Mouse (Mus musculus) gastrocnemius, adult 8-10 months (tissue): ENCODE measurements at regions not wholly inside any gene's neighbourhood (a gene's known extent, or its start where the extent isn't known, plus 50 kb on each side); places are given as distances from the start of the nearest gene placed in this dataset.

ENCODE experiments used
- DNase-seq, 2 experiments: peaks; one replicate each; pipeline ENCODE4 v3.0.0; 2022; ENCODE audit warnings: low spot score in 2 of 2

GRCm38 (mm10) chr15:8582676-8583075 is 62.9 kb upstream of the Gm2310 start:
- DNase-seq: no peak

GRCm38 (mm10) chr15:8581146-8581913 is 61.6 kb upstream of the Gm2310 start:
- no peak for DNase-seq

- no peak for DNase-seq
Measured at GRCm38 (mm10) chr15:8580077-8580476, 60.3 kb upstream of the Gm2310 start.

- peak; percentile 17 to 37 for DNase-seq
Measured at GRCm38 (mm10) chr15:8577480-8577881, 57.7 kb upstream of the Gm2310 start.

GRCm38 (mm10) chr15:8576975-8577374 is 57.2 kb upstream of the Gm2310 start:
- no peak for DNase-seq

- no peak for DNase-seq
Measured at GRCm38 (mm10) chr15:8569617-8570016, 49.9 kb upstream of the Gm2310 start.
